22 mouse cellular contexts compared by ENCODE assay signal in genomic region chr4:123842126-123842525, GRCm38 (mm10). TPM values are rescaled to one million over a fixed set of nuclear protein-coding genes. Genes with fewer than 3 reads are reported as not detected.
"Had no signal": no experiment of that assay in that cellular context is flagged by ENCODE, and none has a peak within 500 bp of the region (broad histone marks: within the 10 kb centered on the region; RNA-seq: fewer than 3 reads in every experiment).

No protein-coding gene starts in this region.

- H3K4me3 ChIP-seq: lung, embryonic 15.5 days; megakaryocyte, embryonic 14.5 days; midbrain, embryonic 13.5 days; midbrain, embryonic 15.5 days; neural tube, embryonic 12.5 days; stomach, embryonic 15.5 days had no signal

- H3K36me3 ChIP-seq: lung, embryonic 15.5 days; midbrain, embryonic 13.5 days; midbrain, embryonic 15.5 days; neural tube, embryonic 12.5 days; stomach, embryonic 15.5 days had no signal

- H3K9me3 ChIP-seq: lung, embryonic 15.5 days; midbrain, embryonic 13.5 days; midbrain, embryonic 15.5 days; neural tube, embryonic 12.5 days; stomach, embryonic 15.5 days had no signal

- H3K9ac ChIP-seq: liver, postnatal 0 days; lung, embryonic 15.5 days; midbrain, embryonic 13.5 days; midbrain, embryonic 15.5 days; neural tube, embryonic 12.5 days; stomach, embryonic 15.5 days had no signal

- H3K27ac ChIP-seq: lung, embryonic 15.5 days; macrophage; midbrain, embryonic 13.5 days; midbrain, embryonic 15.5 days; neural tube, embryonic 12.5 days; stomach, embryonic 15.5 days; stomach, postnatal 0 days had no signal

- ATAC-seq: liver, postnatal 0 days; lung, postnatal 0 days; midbrain, embryonic 13.5 days; midbrain, embryonic 15.5 days had no signal

- H3K4me1 ChIP-seq: lung, embryonic 15.5 days; megakaryocyte, embryonic 14.5 days; midbrain, embryonic 13.5 days; midbrain, embryonic 15.5 days; neural tube, embryonic 12.5 days; stomach, embryonic 15.5 days had no signal

- DNase-seq: liver, postnatal 0 days; lung, adult 2 months; lung, postnatal 14 days; lung, postnatal 36 days; right cerebral cortex, postnatal 14 days; thymus, adult 2 months; thymus, postnatal 36 days had no signal

- H3K27me3 ChIP-seq: lung, embryonic 15.5 days; megakaryocyte, embryonic 14.5 days; midbrain, embryonic 13.5 days; midbrain, embryonic 15.5 days; neural tube, embryonic 12.5 days; stomach, embryonic 15.5 days had no signal

- H3K4me2 ChIP-seq: lung, embryonic 15.5 days; midbrain, embryonic 11.5 days; midbrain, embryonic 13.5 days; midbrain, embryonic 15.5 days; neural tube, embryonic 12.5 days; stomach, embryonic 15.5 days had no signal

RNA-seq across cellular contexts. Expression of gene 4933427I04Rik, which starts 17.4 kb away (rescaled TPM):
- total RNA-seq: megakaryocyte progenitor cell, adult 5-6 weeks; midbrain, postnatal 0 days; neutrophil, adult 5-6 weeks had no signal
- polyA plus RNA-seq: liver, postnatal 0 days; lung, adult 2 months; lung, embryonic 15.5 days; lung, postnatal 0 days; macrophage; spleen, adult 2 months; stomach, postnatal 0 days had no signal

RNA-seq across cellular contexts. Expression of gene Rhbdl2, which starts 54.5 kb away (rescaled TPM):
- total RNA-seq: megakaryocyte progenitor cell, adult 5-6 weeks; monocyte, adult 5-6 weeks; neutrophil, adult 5-6 weeks had no signal
- polyA plus RNA-seq: liver, postnatal 0 days; macrophage had no signal
